ENCODE assay signal across 11 mouse cellular contexts in genomic region chr12:86687445-86687955, GRCm38 (mm10). TPM values are rescaled to one million over a fixed set of nuclear protein-coding genes. Genes with fewer than 3 reads are reported as not detected.
A peak's percentile ranks its signal among the peaks of the same experiment; 100 is the strongest.
DNase-seq lines count a peak whose midpoint lies in the region; ATAC-seq lines count a peak whose summit lies in the region.
"Had no signal": no experiment of that assay in that cellular context is flagged by ENCODE, and none has a peak within 500 bp of the region (broad histone marks: within the 10 kb centered on the region; RNA-seq: fewer than 3 reads in every experiment).

No protein-coding gene starts in this region.

- 68% methylated on average over 4 of the region's 4 CpGs for WGBS in kidney, embryonic 15.5 days

- H3K27ac ChIP-seq in kidney, embryonic 15.5 days: peak overlapping the region; percentile 74

- peak; percentile 16 to 18 for DNase-seq in cerebellum, postnatal 25 days
- DNase-seq in cerebellum, postnatal 4 days (ENCODE audit: low spot score in 2 of 2): no peak
- DNase-seq in kidney, postnatal 25 days: no peak
- DNase-seq in ES-CJ7 (ENCODE audit: low read depth, low spot score): peak; percentile 83
- DNase-seq in induced T-regulatory cell, adult 2 months (ENCODE audit: low read depth): peak; percentile 28
- DNase-seq in urinary bladder, postnatal 25 days (ENCODE audit: low spot score): no peak

- H3K4me2 ChIP-seq in kidney, embryonic 15.5 days: no peak overlapping the region

- H3K27me3 ChIP-seq in kidney, embryonic 15.5 days: no peaks in the 10 kb centered on the region

- no peaks in the 10 kb centered on the region for H3K9me3 ChIP-seq in kidney, embryonic 15.5 days (replicated peaks)

- H3K4me1 ChIP-seq in kidney, embryonic 15.5 days: peaks cover 35% of the 10 kb centered on the region

- H3K9ac ChIP-seq in kidney, embryonic 15.5 days: no peak overlapping the region

- H3K4me3 ChIP-seq in kidney, embryonic 15.5 days (replicated peaks): no peak overlapping the region

- peak; percentile 9; the same call in 1 of the 2 replicates for ATAC-seq in kidney, embryonic 15.5 days (replicated peaks; ENCODE audit: low FRiP score)
- ATAC-seq in megakaryocyte progenitor cell, adult 5-6 weeks (replicated peaks; ENCODE audit: poor library complexity): no peak

- H3K36me3 ChIP-seq in kidney, embryonic 15.5 days: peaks cover 6% of the 10 kb centered on the region; the same call in 1 of the 2 replicates

RNA-seq across cellular contexts. Expression of gene Vash1, which starts 9.0 kb away (rescaled TPM):
- 10.2 and 10.7 TPM in 2 replicates for polyA plus RNA-seq in kidney, embryonic 15.5 days (2015; fragmentation: Nextera tagmentation; extraction: Ambion mirVana)
- total RNA-seq in megakaryocyte progenitor cell, adult 5-6 weeks (2015): 0.07 and 0.10 TPM in 2 replicates
- total RNA-seq in megakaryocyte progenitor cell, adult 5-6 weeks (2017): 0.54 and 0.91 TPM in 2 replicates
- total RNA-seq: monocyte, adult 5-6 weeks had no signal

RNA-seq across cellular contexts. Expression of gene Angel1, which starts 38.8 kb away (rescaled TPM):
- 8.5 and 10.2 TPM in 2 replicates for polyA plus RNA-seq in kidney, embryonic 15.5 days (2015; fragmentation: Nextera tagmentation; extraction: Ambion mirVana)
- 3.1 TPM in 2 replicates for total RNA-seq in megakaryocyte progenitor cell, adult 5-6 weeks (2015)
- total RNA-seq in megakaryocyte progenitor cell, adult 5-6 weeks (2017): 0.62 and 2.7 TPM in 2 replicates

RNA-seq across cellular contexts. Expression of gene Lrrc74a, which starts 46.7 kb away (rescaled TPM):
- not detected in 2 replicates for polyA plus RNA-seq in kidney, embryonic 15.5 days (2015; fragmentation: Nextera tagmentation; extraction: Ambion mirVana)
- not detected in 2 replicates for total RNA-seq in megakaryocyte progenitor cell, adult 5-6 weeks (2015)
- total RNA-seq in megakaryocyte progenitor cell, adult 5-6 weeks (2017): not detected in 2 replicates
- total RNA-seq: monocyte, adult 5-6 weeks had no signal
- polyA plus RNA-seq: embryonic facial prominence, embryonic 11.5 days; limb, embryonic 11.5 days had no signal

Comparison
In these comparisons a context has a peak if more than half of its experiments do, and no peak if none do; other contexts are left out.
1. DNase-seq: peak in cerebellum, postnatal 25 days (2 of 2), ES-CJ7 (single experiment) and induced T-regulatory cell, adult 2 months (single experiment); none in cerebellum, postnatal 4 days (0 of 2), kidney, postnatal 25 days (0 of 2) and urinary bladder, postnatal 25 days (single experiment).